Mouse (Mus musculus) adrenal gland, adult 18-20 months (tissue): ENCODE measurements at regions not wholly inside any gene's neighbourhood (a gene's known extent, or its start where the extent isn't known, plus 50 kb on each side); places are given as distances from the start of the nearest gene placed in this dataset.

ENCODE experiments used
- DNase-seq, 2 experiments: peaks; one replicate each; pipeline ENCODE4 v3.0.0; 2021 to 2022; ENCODE audit warnings: low spot score in 2 of 2

- DNase-seq = peak in 1 of 2 experiments; percentile 2
These were observed 1041.6 kb upstream of the Got2 start for GRCm38 (mm10) chr8:96929901-96930300.

GRCm38 (mm10) chr8:96880956-96881355, 992.6 kb upstream of the Got2 start:
- no peak for DNase-seq

GRCm38 (mm10) chr8:96878793-96879192, 990.4 kb upstream of the Got2 start:
- no peak for DNase-seq

GRCm38 (mm10) chr8:96873465-96874094, 985.2 kb upstream of the Got2 start:
- DNase-seq = no peak

GRCm38 (mm10) chr8:96868178-96869080, 980.1 kb upstream of the Got2 start:
- DNase-seq = no peak

GRCm38 (mm10) chr8:96864606-96865005, 976.3 kb upstream of the Got2 start:
- no peak for DNase-seq

GRCm38 (mm10) chr8:96860870-96861462, 972.6 kb upstream of the Got2 start:
- no peak for DNase-seq

GRCm38 (mm10) chr8:96843566-96843965, 955.2 kb upstream of the Got2 start:
- no peak for DNase-seq

GRCm38 (mm10) chr8:96835532-96835931, 947.2 kb upstream of the Got2 start:
- no peak for DNase-seq

- no peak for DNase-seq
These were observed 946.3 kb upstream of the Got2 start for GRCm38 (mm10) chr8:96834673-96835072.

- no peak for DNase-seq
These were observed 940.9 kb upstream of the Got2 start for GRCm38 (mm10) chr8:96829253-96829652.

GRCm38 (mm10) chr8:96810550-96810949, 922.2 kb upstream of the Got2 start:
- no peak for DNase-seq
